Mouse (Mus musculus) intestine, postnatal 0 days (tissue): ENCODE data around the gene Zfp706. TPM values are rescaled to one million over a fixed set of nuclear protein-coding genes. Genes with fewer than 3 reads are reported as not detected.

Experiments used
- ATAC-seq: fragments of 200-750 bp; cut with Nextera tagmentation; 2 replicates; pipeline ENCODE4 v1.8.0; 2017; ENCODE audit warnings: mild to moderate bottlenecking, moderate TSS enrichment, moderate library complexity
- H3K27ac ChIP-seq: fragments of 300-500 bp; sonication (generic); 2 replicates; pipeline ENCODE4 v1.5.1; 2014; ENCODE audit warnings: mild to moderate bottlenecking, low read depth, low read length, moderate library complexity
- H3K27me3 ChIP-seq: fragments of 300-500 bp; sonication (generic); replicated peaks from 2 replicates; pipeline ENCODE4 v1.6.1; 2014; ENCODE audit warnings: low read length, mixed read lengths; ENCODE audit not compliant: control insufficient read depth, insufficient read depth
- H3K36me3 ChIP-seq: fragments of 300-500 bp; sonication (generic); 2 replicates; pipeline ENCODE4 v1.6.1; 2014; ENCODE audit warnings: mild to moderate bottlenecking, moderate library complexity; ENCODE audit not compliant: control insufficient read depth, insufficient read depth
- H3K4me1 ChIP-seq: fragments of 300-500 bp; sonication (generic); replicated peaks from 2 replicates; pipeline ENCODE4 v1.6.1; 2014; ENCODE audit warnings: antibody characterized with exemption, low read length, mixed read lengths; ENCODE audit not compliant: control insufficient read depth, insufficient read depth
- H3K4me2 ChIP-seq: fragments of 300-500 bp; sonication (generic); replicated peaks from 2 replicates; pipeline ENCODE4 v1.6.1; 2014; ENCODE audit warnings: low read depth, mild to moderate bottlenecking, moderate library complexity
- H3K4me3 ChIP-seq: fragments of 300-500 bp; sonication (generic); 2 replicates; pipeline ENCODE4 v1.5.1; 2014; ENCODE audit warnings: low read depth, low read length
- H3K9ac ChIP-seq: fragments of 300-500 bp; sonication (generic); 2 replicates; pipeline ENCODE4 v1.6.1; 2014; ENCODE audit warnings: mild to moderate bottlenecking, low read depth, low read length
- H3K9me3 ChIP-seq: fragments of 300-500 bp; sonication (generic); 2 replicates; pipeline ENCODE4 v1.6.1; 2016; ENCODE audit warnings: mixed run types; ENCODE audit not compliant: control insufficient read depth
- CTCF ChIP-seq: sonication (generic); IDR thresholded peaks from 2 replicates; pipeline ENCODE4 v1.5.1; 2016; ENCODE audit warnings: low read depth, mild to moderate bottlenecking, control low read depth, antibody characterized with exemption, moderate library complexity
- WGBS: fragments of 180-500 bp; shearing (Covaris S2); extraction: QIAGEN DNeasy Blood & Tissue Kit; methylation state at CpG from one replicate; pipeline ENCODE4 v1.1.7; 2014; 5-methylcytosine and 5-hydroxymethylcytosine counted together
- polyA plus RNA-seq: library from polyadenylated mRNA; unstranded; fragments of >200 nt; fragmentation: Nextera tagmentation; extraction: Ambion mirVana; gene quantifications from 2 replicates; pipeline ENCODE4 v1.2.1, GENCODE M21; 2015

Zfp706 gene
- polyA plus RNA-seq, 1 experiment from 2014 or later = 609 TPM

- no peaks in the 10 kb centered on the region for H3K27me3 ChIP-seq
- TF ChIP-seq CTCF = no peak
Measured at GRCm38 (mm10) chr15:36994665-36995064, 12.9 kb downstream of the Zfp706 start.

GRCm38 (mm10) chr15:36993435-36994178, 14.0 kb downstream of the Zfp706 start:
- Histone ChIP-seq H3K27ac (no peak overlapping the region), H3K4me2 (no peak overlapping the region), H3K9ac (no peak overlapping the region), H3K4me3 (no peak overlapping the region), H3K9me3 (0 out of 2 replicates have a peak, but pooled peaks cover 3% of the 10 kb centered on the region), H3K36me3 (peaks cover 16% of the 10 kb centered on the region), H3K4me1 (no peaks in the 10 kb centered on the region), H3K27me3 (no peaks in the 10 kb centered on the region)
- ATAC-seq = no peak
- no peak for TF ChIP-seq CTCF
- WGBS = 81% methylated on average over 8 of the region's 8 CpGs

More at GRCm38 (mm10) chr15:36994665-36995064, 12.9 kb downstream of the Zfp706 start:
- WGBS = 69% methylated on average over 1 of the region's 1 CpGs
- Histone ChIP-seq H3K4me2 (no peak overlapping the region), H3K4me3 (no peak overlapping the region), H3K4me1 (no peaks in the 10 kb centered on the region), H3K9ac (no peak overlapping the region), H3K36me3 (peaks cover 25% of the 10 kb centered on the region), H3K27ac (no peak overlapping the region), H3K9me3 (0 out of 2 replicates have a peak, but pooled peaks cover 3% of the 10 kb centered on the region)
- ATAC-seq = no peak

DNA sequence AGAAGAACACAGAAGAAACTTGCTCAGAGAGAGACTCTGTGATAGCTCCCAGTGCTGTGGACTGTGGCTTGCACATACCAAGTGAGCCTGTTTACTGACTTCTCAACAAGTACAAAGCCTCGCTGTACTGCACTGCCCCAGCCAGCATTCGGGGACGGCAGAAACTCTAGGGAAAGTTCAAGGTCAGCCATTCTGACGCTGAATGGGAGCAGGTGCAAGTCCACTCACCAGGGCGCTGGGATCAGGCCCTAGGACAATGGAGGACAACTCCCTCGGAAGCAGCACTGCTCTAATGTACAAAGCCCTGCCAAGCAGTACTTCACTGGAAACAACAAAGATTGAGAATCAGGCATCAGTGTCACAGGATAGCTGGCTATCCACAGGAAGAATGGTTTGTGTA, 16.2 kb downstream of the Zfp706 start:
- Histone ChIP-seq H3K4me3 (no peak overlapping the region), H3K27me3 (no peaks in the 10 kb centered on the region), H3K27ac (peak overlapping the region; percentile 2; the same call in 1 of the 2 replicates), H3K9me3 (no peaks in the 10 kb centered on the region), H3K4me1 (no peaks in the 10 kb centered on the region), H3K4me2 (no peak overlapping the region), H3K36me3 (0 out of 2 replicates have a peak, but pooled peaks cover 3% of the 10 kb centered on the region), H3K9ac (no peak overlapping the region)
- ATAC-seq = no peak
- TF ChIP-seq CTCF = no peak
- WGBS = 44% methylated on average over 6 of the region's 6 CpGs

- 86% methylated on average over 11 of the region's 11 CpGs for WGBS
- Histone ChIP-seq H3K9ac (no peak overlapping the region), H3K4me1 (no peaks in the 10 kb centered on the region), H3K27me3 (no peaks in the 10 kb centered on the region), H3K27ac (no peak overlapping the region), H3K9me3 (no peaks in the 10 kb centered on the region), H3K4me2 (no peak overlapping the region), H3K36me3 (0 out of 2 replicates have a peak, but pooled peaks cover 3% of the 10 kb centered on the region), H3K4me3 (no peak overlapping the region)
- TF ChIP-seq CTCF = no peak
- no peak for ATAC-seq
Measured at GRCm38 (mm10) chr15:36989922-36990321, 17.7 kb downstream of the Zfp706 start.

DNA sequence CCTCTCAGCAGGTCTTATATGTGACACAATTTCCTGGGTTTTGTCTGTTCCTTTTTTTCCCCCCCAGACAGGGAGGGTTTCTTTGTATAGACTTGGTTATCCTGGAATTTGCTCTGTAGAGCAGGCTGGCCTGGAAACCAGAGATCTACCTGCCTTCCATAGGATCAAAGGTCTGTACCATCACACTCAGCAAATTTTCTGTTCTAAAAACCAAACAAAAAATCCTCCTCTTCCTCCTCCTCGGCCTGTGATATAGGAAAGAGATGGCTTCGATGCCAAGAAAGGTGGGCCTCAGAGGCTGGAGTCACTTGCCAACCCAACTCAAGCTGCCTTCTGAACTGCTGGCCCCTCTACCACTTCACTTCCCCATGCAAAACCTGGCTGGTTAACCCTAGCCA, 18.9 kb downstream of the Zfp706 start:
- H3K4me3 ChIP-seq = no peak overlapping the region
- no peak overlapping the region for H3K4me2 ChIP-seq
- no peak for TF ChIP-seq CTCF
- no peak overlapping the region for H3K27ac ChIP-seq
- ATAC-seq = no peak
- H3K4me1 ChIP-seq = 0 out of 2 replicates have a peak, but pooled peaks cover 1% of the 10 kb centered on the region
- H3K27me3 ChIP-seq = no peaks in the 10 kb centered on the region
- H3K9me3 ChIP-seq = no peaks in the 10 kb centered on the region
- WGBS = 82% methylated on average over 2 of the region's 2 CpGs
- H3K9ac ChIP-seq = no peak overlapping the region
- H3K36me3 ChIP-seq = no peaks in the 10 kb centered on the region

GRCm38 (mm10) chr15:36987976-36988717, 19.4 kb downstream of the Zfp706 start:
- Histone ChIP-seq H3K9me3 (no peaks in the 10 kb centered on the region), H3K4me1 (0 out of 2 replicates have a peak, but pooled peaks cover 2% of the 10 kb centered on the region), H3K4me2 (no peak overlapping the region), H3K27me3 (no peaks in the 10 kb centered on the region), H3K36me3 (no peaks in the 10 kb centered on the region), H3K4me3 (no peak overlapping the region), H3K9ac (no peak overlapping the region), H3K27ac (no peak overlapping the region)
- TF ChIP-seq CTCF = no peak
- ATAC-seq = no peak
- WGBS = 73% methylated on average over 13 of the region's 13 CpGs
